Mouse (Mus musculus): ENCODE results near the gene Ldha.

- no peak for TF ChIP-seq CTCF (IDR thresholded peaks at IDR 0.05; ENCODE audit: borderline replicate concordance, extremely low read depth, insufficient read depth, insufficient read length)
- TF ChIP-seq POLR2A (IDR thresholded peaks at IDR 0.05; ENCODE audit: borderline replicate concordance, extremely low read depth, insufficient read depth, insufficient read length, poor library complexity, severe bottlenecking), result peak; percentile 73
These were observed 45.7 kb upstream of the Ldha start, which contains the start of the genes Hps5 and Gtf2h1 for GRCm38 (mm10) chr7:46795287-46796205.
